Mouse (Mus musculus): ENCODE data around the gene Spata6. TPM values are rescaled to one million over a fixed set of nuclear protein-coding genes. Genes with fewer than 3 reads are reported as not detected.

Gene Spata6
- polyA plus RNA-seq, 1 experiment from 2014 or later: 29.0 TPM

DNA sequence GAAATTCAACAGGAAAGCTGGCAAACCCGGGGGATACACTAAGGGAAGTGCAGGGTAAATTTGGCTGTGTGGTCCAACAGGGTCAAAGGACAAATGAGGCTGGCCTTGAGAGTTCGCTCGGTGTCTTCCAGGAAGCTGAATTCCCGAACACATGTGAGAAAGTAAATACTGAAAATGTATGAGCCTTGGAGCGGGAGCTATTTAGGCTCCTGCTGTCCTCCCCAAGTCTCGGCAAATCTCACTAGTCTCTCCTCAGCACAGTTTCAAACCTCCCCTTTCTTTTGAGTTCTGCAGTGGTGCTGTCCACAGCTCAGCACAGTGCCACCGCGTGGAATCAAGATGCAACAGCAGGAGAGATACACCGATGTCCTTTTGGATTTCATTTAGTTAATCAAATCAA, 32.8 kb upstream of the Spata6 start:
- WGBS: 5% methylated on average over 9 of the region's 9 CpGs
- H3K4me3 ChIP-seq (ENCODE audit: low read length): peak overlapping the region; percentile 9; the same call in 1 of the 2 replicates

DNA sequence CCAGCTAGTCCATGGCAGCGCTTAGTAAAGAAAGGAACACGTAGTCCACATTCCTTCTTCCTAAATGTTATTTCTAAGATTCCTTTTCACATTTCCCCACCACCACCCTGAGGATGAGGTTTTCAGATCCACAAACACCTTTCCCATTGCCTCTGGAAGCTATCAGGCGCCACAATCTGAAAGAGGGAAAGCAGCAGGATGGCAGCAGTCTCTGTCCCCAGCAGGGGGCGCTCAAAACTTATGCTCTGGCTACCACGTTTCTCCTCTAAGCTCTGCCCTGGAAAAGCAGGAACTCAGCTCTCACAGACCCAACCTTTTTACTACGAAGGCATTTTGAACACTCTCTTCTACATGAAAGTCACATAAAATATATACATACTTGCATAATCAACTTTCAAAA, 32.2 kb upstream of the Spata6 start:
- H3K4me3 ChIP-seq (ENCODE audit: low read length): no peak overlapping the region; the same call in 1 of the 2 replicates

More for the DNA sequence above, 32.8 kb upstream of the Spata6 start:
- H3K9me3 ChIP-seq (ENCODE audit: control insufficient read depth, low read length): no peaks in the 10 kb centered on the region
- H3K27ac ChIP-seq (ENCODE audit: low read depth, low read length): no peak overlapping the region
- H3K4me1 ChIP-seq (ENCODE audit: control insufficient read depth, insufficient read depth, low read length): no peaks in the 10 kb centered on the region
- H3K36me3 ChIP-seq (ENCODE audit: control insufficient read depth, insufficient read depth, low read length): no peaks in the 10 kb centered on the region
- no peaks in the 10 kb centered on the region for H3K27me3 ChIP-seq (ENCODE audit: control insufficient read depth, insufficient read depth, low read length)
- ATAC-seq (ENCODE audit: low FRiP score, low TSS enrichment): peak; percentile 84
- H3K9ac ChIP-seq (ENCODE audit: low read depth, low read length): no peak overlapping the region
- H3K4me2 ChIP-seq (replicated peaks; ENCODE audit: low read depth, low read length): peak overlapping the region; percentile 36; the same call in 1 of the 2 replicates

DNA sequence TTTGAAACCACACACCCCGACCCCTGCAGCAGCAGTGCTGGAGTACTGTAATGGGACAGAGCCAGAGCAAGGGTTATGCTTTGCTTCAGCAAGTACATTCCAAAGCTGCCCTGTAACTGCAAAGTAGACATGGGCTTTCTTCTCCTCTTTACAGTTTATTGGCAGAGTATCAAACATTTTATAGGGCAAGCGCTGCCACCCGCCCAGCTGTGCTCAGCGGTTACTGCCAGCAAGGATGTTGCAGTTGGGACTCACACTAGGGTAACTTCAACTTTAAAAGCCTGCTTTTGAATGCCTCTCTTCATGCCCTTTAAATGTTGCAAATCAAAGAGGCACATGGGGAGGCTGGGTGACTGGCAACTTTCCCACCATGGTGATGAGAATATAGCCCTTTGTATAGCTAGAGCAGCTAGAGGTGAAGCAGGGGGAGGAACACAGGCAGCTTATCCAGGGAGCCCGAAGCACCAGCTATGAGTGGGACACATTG, 28.7 kb upstream of the Spata6 start:
- H3K27ac ChIP-seq (ENCODE audit: low read depth, low read length): no peak overlapping the region
- no peak overlapping the region for H3K4me2 ChIP-seq (replicated peaks; ENCODE audit: low read depth, low read length)
- no peaks in the 10 kb centered on the region for H3K9me3 ChIP-seq (ENCODE audit: control insufficient read depth, low read length)
- no peak overlapping the region for H3K4me3 ChIP-seq (ENCODE audit: low read length)
- no peaks in the 10 kb centered on the region for H3K36me3 ChIP-seq (ENCODE audit: control insufficient read depth, insufficient read depth, low read length)
- no peak overlapping the region for H3K9ac ChIP-seq (ENCODE audit: low read depth, low read length)
- H3K4me1 ChIP-seq (ENCODE audit: control insufficient read depth, insufficient read depth, low read length): no peaks in the 10 kb centered on the region
- H3K27me3 ChIP-seq (ENCODE audit: control insufficient read depth, insufficient read depth, low read length): no peaks in the 10 kb centered on the region
- ATAC-seq (ENCODE audit: low FRiP score, low TSS enrichment): no peak
- 69% methylated on average over 5 of the region's 5 CpGs for WGBS

More for the DNA sequence above, 32.2 kb upstream of the Spata6 start:
- H3K27me3 ChIP-seq (ENCODE audit: control insufficient read depth, insufficient read depth, low read length): no peaks in the 10 kb centered on the region
- no peaks in the 10 kb centered on the region for H3K4me1 ChIP-seq (ENCODE audit: control insufficient read depth, insufficient read depth, low read length)
- no peaks in the 10 kb centered on the region for H3K36me3 ChIP-seq (ENCODE audit: control insufficient read depth, insufficient read depth, low read length)
- peak; percentile 86; the same call in 1 of the 2 replicates for ATAC-seq (ENCODE audit: low FRiP score, low TSS enrichment)
- no peaks in the 10 kb centered on the region for H3K9me3 ChIP-seq (ENCODE audit: control insufficient read depth, low read length)
- H3K27ac ChIP-seq (ENCODE audit: low read depth, low read length): no peak overlapping the region
- WGBS: 14% methylated on average over 6 of the region's 6 CpGs
- H3K4me2 ChIP-seq (replicated peaks; ENCODE audit: low read depth, low read length): peak overlapping the region; percentile 36
- no peak overlapping the region for H3K9ac ChIP-seq (ENCODE audit: low read depth, low read length)

DNA sequence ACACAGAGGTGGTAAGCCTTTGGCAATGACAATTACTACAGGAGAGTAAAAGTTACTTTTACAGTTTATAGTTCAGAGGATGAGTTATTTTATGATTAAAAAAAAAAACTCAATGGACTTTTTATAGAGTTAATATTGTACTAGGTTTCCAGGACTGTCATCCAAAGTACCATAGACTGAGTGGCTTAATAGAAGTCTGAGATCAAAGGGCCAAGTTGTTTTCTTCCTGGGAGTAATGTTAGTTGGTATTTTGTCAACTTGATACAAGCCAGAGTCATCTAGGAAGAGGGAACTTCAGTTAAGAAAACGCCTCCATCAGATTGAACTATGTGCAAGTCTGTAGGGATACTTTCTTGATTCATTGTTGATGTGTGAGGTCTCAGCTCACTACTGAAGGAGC, 18.4 kb upstream of the Spata6 start:
- Histone ChIP-seq H3K4me1 (ENCODE audit: control insufficient read depth, insufficient read depth, low read length) (no peaks in the 10 kb centered on the region; the same call in 1 of the 2 replicates), H3K4me2 (replicated peaks; ENCODE audit: low read depth, low read length) (no peak overlapping the region), H3K27ac (ENCODE audit: low read depth, low read length) (no peak overlapping the region), H3K9ac (ENCODE audit: low read depth, low read length) (no peak overlapping the region), H3K27me3 (ENCODE audit: control insufficient read depth, insufficient read depth, low read length) (no peaks in the 10 kb centered on the region), H3K36me3 (ENCODE audit: control insufficient read depth, insufficient read depth, low read length) (no peaks in the 10 kb centered on the region), H3K4me3 (ENCODE audit: low read length) (no peak overlapping the region), H3K9me3 (ENCODE audit: control insufficient read depth, low read length) (no peaks in the 10 kb centered on the region)
- no peak for ATAC-seq (ENCODE audit: low FRiP score, low TSS enrichment)
- 67% methylated on average over 1 of the region's 1 CpGs for WGBS

DNA sequence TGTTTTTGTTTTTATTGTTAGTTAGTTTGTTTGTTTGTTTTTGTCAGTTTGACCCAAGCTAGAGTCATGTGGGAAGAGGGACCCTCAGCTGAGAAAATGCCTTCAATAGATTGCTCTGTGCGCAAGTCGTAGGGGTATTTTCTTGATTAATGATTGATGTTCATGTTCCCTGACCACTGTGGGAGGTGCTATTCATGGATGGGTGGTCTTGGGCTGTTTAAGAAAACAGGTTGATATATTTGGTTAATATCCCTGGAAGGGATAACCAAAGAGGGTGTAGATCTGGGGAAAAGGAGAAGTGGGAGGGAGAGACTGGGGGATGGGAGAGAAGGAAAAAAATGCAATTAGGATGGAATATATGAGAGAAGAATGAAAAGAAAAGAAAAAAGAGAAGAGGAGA, 15.7 kb upstream of the Spata6 start:
- Histone ChIP-seq H3K4me1 (ENCODE audit: control insufficient read depth, insufficient read depth, low read length) (no peaks in the 10 kb centered on the region; the same call in 1 of the 2 replicates), H3K9ac (ENCODE audit: low read depth, low read length) (no peak overlapping the region), H3K9me3 (ENCODE audit: control insufficient read depth, low read length) (no peaks in the 10 kb centered on the region), H3K4me3 (ENCODE audit: low read length) (no peak overlapping the region), H3K36me3 (ENCODE audit: control insufficient read depth, insufficient read depth, low read length) (no peaks in the 10 kb centered on the region), H3K27ac (ENCODE audit: low read depth, low read length) (no peak overlapping the region), H3K4me2 (replicated peaks; ENCODE audit: low read depth, low read length) (no peak overlapping the region), H3K27me3 (ENCODE audit: control insufficient read depth, insufficient read depth, low read length) (no peaks in the 10 kb centered on the region)
- peak; percentile 81; the same call in 1 of the 2 replicates for ATAC-seq (ENCODE audit: low FRiP score, low TSS enrichment)
- 27% methylated on average over 2 of the region's 2 CpGs for WGBS

DNA sequence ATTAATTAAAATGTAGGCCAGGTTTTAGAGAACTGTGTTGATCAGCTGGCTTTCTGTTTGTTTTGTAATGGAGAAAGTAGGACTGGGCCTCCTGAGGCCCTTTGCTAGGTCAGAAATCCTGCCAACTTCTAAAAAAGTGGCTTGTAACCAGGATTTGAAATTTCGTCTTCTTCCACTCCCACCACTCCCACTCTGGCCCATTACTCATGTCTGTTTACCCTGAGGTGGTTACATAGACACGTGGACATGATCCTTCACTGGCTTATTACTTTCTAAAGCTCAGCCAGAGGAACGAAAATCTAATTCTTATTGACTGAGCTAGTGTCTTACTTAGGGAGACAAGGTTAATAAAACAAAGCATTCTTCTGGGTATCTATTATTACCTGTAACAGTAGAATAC, 14.8 kb upstream of the Spata6 start:
- no peaks in the 10 kb centered on the region for H3K36me3 ChIP-seq (ENCODE audit: control insufficient read depth, insufficient read depth, low read length)
- H3K27ac ChIP-seq (ENCODE audit: low read depth, low read length): 0 out of 2 replicates have a peak overlapping the region, but pooled peaks have one; percentile 19
- no peak overlapping the region for H3K9ac ChIP-seq (ENCODE audit: low read depth, low read length)
- no peaks in the 10 kb centered on the region; the same call in 1 of the 2 replicates for H3K4me1 ChIP-seq (ENCODE audit: control insufficient read depth, insufficient read depth, low read length)
- no peaks in the 10 kb centered on the region for H3K9me3 ChIP-seq (ENCODE audit: control insufficient read depth, low read length)
- 24% methylated on average over 3 of the region's 3 CpGs for whole genome bisulfite sequencing
- ATAC-seq (ENCODE audit: low FRiP score, low TSS enrichment): peak; percentile 83
- no peak overlapping the region for H3K4me2 ChIP-seq (replicated peaks; ENCODE audit: low read depth, low read length)
- no peak overlapping the region for H3K4me3 ChIP-seq (ENCODE audit: low read length)
- H3K27me3 ChIP-seq (ENCODE audit: control insufficient read depth, insufficient read depth, low read length): no peaks in the 10 kb centered on the region

DNA sequence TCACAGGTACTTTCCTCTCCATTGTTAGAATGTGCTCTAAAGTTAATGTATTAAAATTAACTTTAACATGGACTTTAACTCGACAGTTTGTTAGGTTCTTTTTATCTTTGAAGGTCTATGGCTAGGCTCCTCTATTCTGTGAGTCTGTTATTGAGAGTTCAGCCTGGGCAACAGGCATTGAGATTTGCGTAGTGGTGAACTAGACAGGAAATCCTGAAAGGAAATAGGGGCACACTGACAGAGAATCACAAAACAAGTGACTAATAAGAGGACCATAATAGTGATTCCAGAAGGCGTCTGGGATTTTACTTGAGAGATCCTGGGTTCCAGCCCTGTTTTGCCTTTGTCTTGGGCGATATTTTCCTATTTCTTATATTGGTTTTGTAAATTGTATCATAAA, 488 bp upstream of the Spata6 start:
- 64% methylated on average over 4 of the region's 4 CpGs for WGBS
- H3K36me3 ChIP-seq (ENCODE audit: control insufficient read depth, insufficient read depth, low read length): no peaks in the 10 kb centered on the region
- no peak overlapping the region for H3K9ac ChIP-seq (ENCODE audit: low read depth, low read length)
- H3K27me3 ChIP-seq (ENCODE audit: control insufficient read depth, insufficient read depth, low read length): no peaks in the 10 kb centered on the region
- H3K4me2 ChIP-seq (replicated peaks; ENCODE audit: low read depth, low read length): peak overlapping the region; percentile 63
- no peak for ATAC-seq (ENCODE audit: low FRiP score, low TSS enrichment)
- no peaks in the 10 kb centered on the region for H3K9me3 ChIP-seq (ENCODE audit: control insufficient read depth, low read length)
- peaks cover 7% of the 10 kb centered on the region for H3K4me1 ChIP-seq (ENCODE audit: control insufficient read depth, insufficient read depth, low read length)
- H3K4me3 ChIP-seq (ENCODE audit: low read length): peak overlapping the region; percentile 93
- peak overlapping the region; percentile 59; the same call in 1 of the 2 replicates for H3K27ac ChIP-seq (ENCODE audit: low read depth, low read length)

DNA sequence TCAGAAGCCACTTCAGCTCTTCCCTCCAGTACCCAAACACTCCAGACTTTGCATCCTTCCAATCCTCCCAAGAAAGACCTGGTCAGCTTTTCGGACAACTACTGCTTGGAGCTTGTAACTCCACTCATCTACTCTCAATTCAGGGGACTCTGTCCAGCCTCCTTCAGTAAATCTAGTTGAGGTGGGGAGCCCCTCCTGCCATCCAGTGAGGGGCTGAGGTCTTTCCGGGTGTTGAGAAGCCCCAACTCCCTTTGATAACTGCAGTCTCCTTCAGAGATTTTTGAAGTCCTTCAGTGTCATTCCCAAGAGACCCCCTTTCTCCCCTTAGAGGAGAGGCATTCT, 849 bp downstream of the Spata6 start:
- H3K36me3 ChIP-seq (ENCODE audit: control insufficient read depth, insufficient read depth, low read length): no peaks in the 10 kb centered on the region; the same call in 1 of the 2 replicates
- peak overlapping the region; percentile 63 for H3K4me2 ChIP-seq (replicated peaks; ENCODE audit: low read depth, low read length)
- H3K27me3 ChIP-seq (ENCODE audit: control insufficient read depth, insufficient read depth, low read length): no peaks in the 10 kb centered on the region
- peak overlapping the region; percentile 76 for H3K27ac ChIP-seq (ENCODE audit: low read depth, low read length)
- H3K4me1 ChIP-seq (ENCODE audit: control insufficient read depth, insufficient read depth, low read length): peaks cover 7% of the 10 kb centered on the region
- peak; percentile 18; the same call in 1 of the 2 replicates for ATAC-seq (ENCODE audit: low FRiP score, low TSS enrichment)
- no peaks in the 10 kb centered on the region for H3K9me3 ChIP-seq (ENCODE audit: control insufficient read depth, low read length)
- 15% methylated on average over 2 of the region's 2 CpGs for WGBS
- peak overlapping the region; percentile 93 for H3K4me3 ChIP-seq (ENCODE audit: low read length)
- peak overlapping the region; percentile 79 for H3K9ac ChIP-seq (ENCODE audit: low read depth, low read length)

DNA sequence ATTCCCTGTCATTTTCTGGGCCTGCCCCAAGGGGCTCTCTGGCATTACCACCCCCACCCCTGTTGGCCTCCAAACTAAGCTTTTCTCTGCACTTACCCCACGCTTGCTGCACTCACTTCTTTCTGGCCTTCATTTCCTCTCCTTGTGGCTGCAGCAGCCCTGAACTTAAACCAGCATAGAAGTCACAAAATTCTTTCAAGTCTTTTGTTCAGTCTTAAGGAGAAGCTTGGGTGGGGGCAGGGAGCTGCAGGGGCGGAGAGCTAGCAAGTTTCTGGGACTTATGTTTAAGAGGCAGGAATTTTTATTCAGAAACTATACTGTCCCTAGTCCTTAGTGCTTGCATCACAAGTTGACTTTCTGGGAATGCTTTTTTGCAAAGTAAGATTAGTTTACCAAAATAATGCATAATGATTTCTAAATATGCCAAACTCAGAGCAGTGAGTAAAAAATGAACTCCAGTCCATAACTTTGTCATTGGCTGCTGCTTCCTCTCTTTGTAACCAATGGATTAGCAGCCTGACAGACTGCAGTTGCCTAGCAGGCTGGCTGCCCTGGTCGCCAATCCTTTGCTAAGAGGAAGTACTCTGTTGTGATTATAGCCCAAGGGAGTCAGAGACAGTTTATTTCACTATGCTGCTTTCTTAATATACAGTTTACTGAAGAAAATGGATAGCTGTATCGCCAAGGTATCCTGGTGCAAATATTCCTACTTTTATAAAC, 1.5 kb downstream of the Spata6 start:
- ATAC-seq (ENCODE audit: low FRiP score, low TSS enrichment): no peak
- Histone ChIP-seq H3K9me3 (ENCODE audit: control insufficient read depth, low read length) (no peaks in the 10 kb centered on the region), H3K4me3 (ENCODE audit: low read length) (peak overlapping the region; percentile 93), H3K4me2 (replicated peaks; ENCODE audit: low read depth, low read length) (peak overlapping the region; percentile 63), H3K27ac (ENCODE audit: low read depth, low read length) (peak overlapping the region; percentile 76), H3K27me3 (ENCODE audit: control insufficient read depth, insufficient read depth, low read length) (no peaks in the 10 kb centered on the region), H3K36me3 (ENCODE audit: control insufficient read depth, insufficient read depth, low read length) (no peaks in the 10 kb centered on the region; the same call in 1 of the 2 replicates), H3K9ac (ENCODE audit: low read depth, low read length) (peak overlapping the region; percentile 79; the same call in 1 of the 2 replicates), H3K4me1 (ENCODE audit: control insufficient read depth, insufficient read depth, low read length) (peaks cover 7% of the 10 kb centered on the region)
- 23% methylated on average over 4 of the region's 4 CpGs for WGBS
